Mouse (Mus musculus): ENCODE data around the gene Fst. TPM values are rescaled to one million over a fixed set of nuclear protein-coding genes. Genes with fewer than 3 reads are reported as not detected.

The Fst gene
- total RNA-seq, 1 experiment = 16.6 TPM

GRCm38 (mm10) chr13:114462548-114463408, 4.0 kb upstream of the Fst start:
- Histone ChIP-seq H3K9ac (ENCODE audit: insufficient read depth, low read depth, low read length, poor library complexity, severe bottlenecking) (no peak overlapping the region), H3K27ac (ENCODE audit: insufficient read depth, low read depth, low read length, poor library complexity, severe bottlenecking) (no peak overlapping the region), H3K4me3 (ENCODE audit: insufficient read depth in 1 of 2, low read depth in 1 of 2, low read length in 2 of 2, poor library complexity in 1 of 2, severe bottlenecking in 1 of 2) (no peak overlapping the region), H3K4me1 (ENCODE audit: control insufficient read depth in 2 of 2, insufficient read depth in 2 of 2, low read length in 2 of 2, poor library complexity in 1 of 2) (no peaks in the 10 kb centered on the region), H3K9me3 (ENCODE audit: control insufficient read depth, insufficient read depth, low read depth, low read length) (no peaks in the 10 kb centered on the region), H3K36me3 (ENCODE audit: control insufficient read depth, insufficient read depth, low read length, poor library complexity, severe bottlenecking) (no peaks in the 10 kb centered on the region)
- no peak for DNase-seq (ENCODE audit: low read depth, low spot score)
- in situ Hi-C loops (cut with MboI; ENCODE audit: low sequenced_read_pairs in 2 of 2, unreplicated experiment in 2 of 2) = no loop called here
- TF ChIP-seq ZNF384 (IDR thresholded peaks at IDR 0.05; ENCODE audit: low read depth, low read length) (no peak), HCFC1 (IDR thresholded peaks at IDR 0.05; ENCODE audit: borderline replicate concordance, insufficient read depth, low read length) (no peak), CHD2 (IDR thresholded peaks at IDR 0.05; ENCODE audit: low read depth, low read length) (no peak), MAFK (IDR thresholded peaks at IDR 0.05; ENCODE audit: insufficient read depth, low read depth, low read length) (no peak), ZC3H11A (IDR thresholded peaks at IDR 0.05; ENCODE audit: borderline replicate concordance, low read depth, low read length) (no peak)

GRCm38 (mm10) chr13:114460306-114460892, 1.6 kb upstream of the Fst start:
- peak overlapping the region; percentile 42 to 58 for H3K4me3 ChIP-seq (ENCODE audit: insufficient read depth in 1 of 2, low read depth in 1 of 2, low read length in 2 of 2, poor library complexity in 1 of 2, severe bottlenecking in 1 of 2)
- no peaks in the 10 kb centered on the region for H3K9me3 ChIP-seq (ENCODE audit: control insufficient read depth, insufficient read depth, low read depth, low read length)
- peak; percentile 65 for DNase-seq (ENCODE audit: low read depth, low spot score)
- TF ChIP-seq CHD2 (IDR thresholded peaks at IDR 0.05; ENCODE audit: low read depth, low read length) = no peak
- TF ChIP-seq ZC3H11A (IDR thresholded peaks at IDR 0.05; ENCODE audit: borderline replicate concordance, low read depth, low read length) = peak; percentile 51; the same call in 1 of the 2 replicates
- in situ Hi-C loops (cut with MboI; ENCODE audit: low sequenced_read_pairs in 2 of 2, unreplicated experiment in 2 of 2) = no loop called here
- no peak overlapping the region for H3K9ac ChIP-seq (ENCODE audit: insufficient read depth, low read depth, low read length, poor library complexity, severe bottlenecking)
- H3K27ac ChIP-seq (ENCODE audit: insufficient read depth, low read depth, low read length, poor library complexity, severe bottlenecking) = no peak overlapping the region
- H3K4me1 ChIP-seq (ENCODE audit: control insufficient read depth in 2 of 2, insufficient read depth in 2 of 2, low read length in 2 of 2, poor library complexity in 1 of 2) = peaks cover 0 to 3% of the 10 kb centered on the region in 2 experiments; a peak in 1 of 4 replicates
- no peaks in the 10 kb centered on the region for H3K36me3 ChIP-seq (ENCODE audit: control insufficient read depth, insufficient read depth, low read length, poor library complexity, severe bottlenecking)

GRCm38 (mm10) chr13:114459701-114460160, 980 bp upstream of the Fst start:
- H3K9ac ChIP-seq (ENCODE audit: insufficient read depth, low read depth, low read length, poor library complexity, severe bottlenecking) = 0 out of 2 replicates have a peak overlapping the region, but pooled peaks have one; percentile 57
- in situ Hi-C loops (cut with MboI; ENCODE audit: low sequenced_read_pairs in 2 of 2, unreplicated experiment in 2 of 2) = loop anchor here in 1 of 2 experiments (10.0 kb wide), 1 partner anchor 585 kb away; no protein-coding TSS in a partner anchor
- no peak for DNase-seq (ENCODE audit: low read depth, low spot score)
- peaks cover 0 to 3% of the 10 kb centered on the region in 2 experiments; a peak in 1 of 4 replicates for H3K4me1 ChIP-seq (ENCODE audit: control insufficient read depth in 2 of 2, insufficient read depth in 2 of 2, low read length in 2 of 2, poor library complexity in 1 of 2)
- H3K9me3 ChIP-seq (ENCODE audit: control insufficient read depth, insufficient read depth, low read depth, low read length) = no peaks in the 10 kb centered on the region
- TF ChIP-seq CHD2 (IDR thresholded peaks at IDR 0.05; ENCODE audit: low read depth, low read length) (no peak), MAFK (IDR thresholded peaks at IDR 0.05; ENCODE audit: insufficient read depth, low read depth, low read length) (no peak), ZC3H11A (IDR thresholded peaks at IDR 0.05; ENCODE audit: borderline replicate concordance, low read depth, low read length) (no peak), HCFC1 (IDR thresholded peaks at IDR 0.05; ENCODE audit: borderline replicate concordance, insufficient read depth, low read length) (no peak), ZNF384 (IDR thresholded peaks at IDR 0.05; ENCODE audit: low read depth, low read length) (no peak)
- H3K27ac ChIP-seq (ENCODE audit: insufficient read depth, low read depth, low read length, poor library complexity, severe bottlenecking) = no peak overlapping the region
- no peaks in the 10 kb centered on the region for H3K36me3 ChIP-seq (ENCODE audit: control insufficient read depth, insufficient read depth, low read length, poor library complexity, severe bottlenecking)
- H3K4me3 ChIP-seq (ENCODE audit: insufficient read depth in 1 of 2, low read depth in 1 of 2, low read length in 2 of 2, poor library complexity in 1 of 2, severe bottlenecking in 1 of 2) = peak overlapping the region; percentile 81 to 83

GRCm38 (mm10) chr13:114458291-114458885, 363 bp downstream of the Fst start:
- in situ Hi-C loops (cut with MboI; ENCODE audit: low sequenced_read_pairs in 2 of 2, unreplicated experiment in 2 of 2) = loop anchor here in 1 of 2 experiments (10.0 kb wide), 1 partner anchor 584 kb away; no protein-coding TSS in a partner anchor
- Histone ChIP-seq H3K4me1 (ENCODE audit: control insufficient read depth in 2 of 2, insufficient read depth in 2 of 2, low read length in 2 of 2, poor library complexity in 1 of 2) (peaks cover 0 to 3% of the 10 kb centered on the region in 2 experiments; a peak in 1 of 4 replicates), H3K27ac (ENCODE audit: insufficient read depth, low read depth, low read length, poor library complexity, severe bottlenecking) (no peak overlapping the region), H3K9ac (ENCODE audit: insufficient read depth, low read depth, low read length, poor library complexity, severe bottlenecking) (peak overlapping the region; percentile 69), H3K36me3 (ENCODE audit: control insufficient read depth, insufficient read depth, low read length, poor library complexity, severe bottlenecking) (no peaks in the 10 kb centered on the region), H3K9me3 (ENCODE audit: control insufficient read depth, insufficient read depth, low read depth, low read length) (no peaks in the 10 kb centered on the region), H3K4me3 (ENCODE audit: insufficient read depth in 1 of 2, low read depth in 1 of 2, low read length in 2 of 2, poor library complexity in 1 of 2, severe bottlenecking in 1 of 2) (peak overlapping the region; percentile 81 to 83)
- TF ChIP-seq ZNF384 (IDR thresholded peaks at IDR 0.05; ENCODE audit: low read depth, low read length) (no peak), HCFC1 (IDR thresholded peaks at IDR 0.05; ENCODE audit: borderline replicate concordance, insufficient read depth, low read length) (no peak), ZC3H11A (IDR thresholded peaks at IDR 0.05; ENCODE audit: borderline replicate concordance, low read depth, low read length) (no peak), CHD2 (IDR thresholded peaks at IDR 0.05; ENCODE audit: low read depth, low read length) (no peak), MAFK (IDR thresholded peaks at IDR 0.05; ENCODE audit: insufficient read depth, low read depth, low read length) (no peak)
- peak; percentile 38 for DNase-seq (ENCODE audit: low read depth, low spot score)
